Mouse (Mus musculus) midbrain, embryonic 16.5 days (tissue): ENCODE results near the gene Tmprss9. TPM values are rescaled to one million over a fixed set of nuclear protein-coding genes. Genes with fewer than 3 reads are reported as not detected.

ENCODE experiments used
- microRNA counts: library from miRNA; unstranded; fragments of <30 nt; microRNA quantifications from one replicate; lab custom pipeline; 2016
- microRNA-seq: library from miRNA; unstranded; fragments of <30 nt; microRNA quantifications from one replicate; pipeline ENCODE4, GENCODE M21; 2017
- polyA plus RNA-seq: library from polyadenylated mRNA; unstranded; fragments of >200 nt; fragmentation: Nextera tagmentation; extraction: Ambion mirVana; gene quantifications from 2 replicates; pipeline ENCODE4 v1.2.1, GENCODE M21; 2015

Tmprss9 gene
- polyA plus RNA-seq, 1 experiment from 2014 or later: 0.10 TPM

MicroRNAs encoded within 50 kb of the gene (microRNA counts, 519-probe panel; counts per million panel counts)
- 386 counts per million, percentile 18 among the panel's probes with 10 or more counts for microRNA mmu-miR-1982 (lab: Ali Mortazavi, UCI)

Small RNA genes lying within 50 kb of the gene (microRNA-seq; reads per million reads assigned to microRNA genes)
- 3.8 reads per million, percentile 19 among the genes with 10 or more reads in this experiment for gene Mir1982

Other genes starting within 250 kb of the Tmprss9 start
- 79.9 and 96.8 TPM in 2 replicates for gene Csnk1g2, start 249.0 kb upstream of the Tmprss9 start, polyA plus RNA-seq
- gene Btbd2, start 214.8 kb upstream of the Tmprss9 start, polyA plus RNA-seq: 71.8 and 73.5 TPM in 2 replicates
- 43.7 and 49.1 TPM in 2 replicates for gene Mknk2, start 193.7 kb upstream of the Tmprss9 start, polyA plus RNA-seq
- gene Mob3a, start 169.9 kb upstream of the Tmprss9 start, polyA plus RNA-seq: 61.4 and 64.3 TPM in 2 replicates
- 44.9 and 49.5 TPM in 2 replicates for gene Izumo4, start 169.7 kb upstream of the Tmprss9 start, polyA plus RNA-seq
- gene Ap3d1, start 129.6 kb upstream of the Tmprss9 start, polyA plus RNA-seq: 99.5 and 112 TPM in 2 replicates
- 17.7 and 17.8 TPM in 2 replicates for gene Dot1l, start 116.6 kb upstream of the Tmprss9 start, polyA plus RNA-seq
- 57.8 and 60.6 TPM in 2 replicates for gene Sf3a2, start 73.7 kb upstream of the Tmprss9 start, polyA plus RNA-seq
- gene Plekhj1, start 73.2 kb upstream of the Tmprss9 start, polyA plus RNA-seq: 121 and 125 TPM in 2 replicates
- not detected in 2 replicates for gene Amh, start 66.6 kb upstream of the Tmprss9 start, polyA plus RNA-seq
- 0.39 and 0.45 TPM in 2 replicates for gene Jsrp1, start 58.4 kb upstream of the Tmprss9 start, polyA plus RNA-seq
- gene Oaz1, start 45.2 kb upstream of the Tmprss9 start, polyA plus RNA-seq: 1,102 and 1,149 TPM in 2 replicates
- gene Lingo3, start 27.8 kb upstream of the Tmprss9 start, polyA plus RNA-seq: 12.6 and 16.9 TPM in 2 replicates
- gene Lsm7, start 16.6 kb upstream of the Tmprss9 start, polyA plus RNA-seq: 202 and 205 TPM in 2 replicates
- gene Sppl2b, start 16.6 kb upstream of the Tmprss9 start, polyA plus RNA-seq: 82.4 and 84.1 TPM in 2 replicates
- 297 and 316 TPM in 2 replicates for gene Timm13, start 29.1 kb downstream of the Tmprss9 start, polyA plus RNA-seq
- 40.4 and 45.5 TPM in 2 replicates for gene Lmnb2, start 46.4 kb downstream of the Tmprss9 start, polyA plus RNA-seq
- 6.4 and 7.1 TPM in 2 replicates for gene Gadd45b, start 58.2 kb downstream of the Tmprss9 start, polyA plus RNA-seq
- 21.5 and 25.6 TPM in 2 replicates for gene Gng7, start 143.1 kb downstream of the Tmprss9 start, polyA plus RNA-seq
- gene Diras1, start 153.8 kb downstream of the Tmprss9 start, polyA plus RNA-seq: 71.7 and 88.1 TPM in 2 replicates
- gene Slc39a3, start 165.6 kb downstream of the Tmprss9 start, polyA plus RNA-seq: 52.8 and 55.7 TPM in 2 replicates
- gene Sgta, start 188.3 kb downstream of the Tmprss9 start, polyA plus RNA-seq: 324 and 340 TPM in 2 replicates
- 47.3 and 51.6 TPM in 2 replicates for gene Thop1, start 198.2 kb downstream of the Tmprss9 start, polyA plus RNA-seq
- 0.24 and 0.33 TPM in 2 replicates for gene Creb3l3, start 227.0 kb downstream of the Tmprss9 start, polyA plus RNA-seq
- gene Map2k2, start 234.1 kb downstream of the Tmprss9 start, polyA plus RNA-seq: 227 and 233 TPM in 2 replicates